Mouse (Mus musculus): ENCODE measurements at regions not wholly inside any gene's neighbourhood (a gene's known extent, or its start where the extent isn't known, plus 50 kb on each side); places are given as distances from the start of the nearest gene placed in this dataset.

- TF ChIP-seq CTCF (IDR thresholded peaks at IDR 0.05; ENCODE audit: borderline replicate concordance, control insufficient read depth, extremely low read depth, insufficient read depth, low read length, poor library complexity) = no peak
- TF ChIP-seq POLR2A (IDR thresholded peaks at IDR 0.05; ENCODE audit: control insufficient read depth, extremely low read depth, insufficient read depth, low read length, poor library complexity) = no peak
Measured at GRCm38 (mm10) chr6:31817640-31818039, 232.4 kb upstream of the 1700012A03Rik start.
